Mouse (Mus musculus) hindbrain, embryonic 11.5 days (tissue): ENCODE measurements around the gene Arg1. TPM values are rescaled to one million over a fixed set of nuclear protein-coding genes. Genes with fewer than 3 reads are reported as not detected.

ENCODE experiments used
- ATAC-seq: fragments of 200-750 bp; cut with Nextera tagmentation; 2 replicates; pipeline ENCODE4 v1.8.0; 2017; ENCODE audit warnings: mild to moderate bottlenecking, moderate TSS enrichment, moderate library complexity; ENCODE audit not compliant: low FRiP score
- DNase-seq: peaks from one replicate; pipeline ENCODE4 v3.0.0-alpha.2; 2015; ENCODE audit warnings: low spot score
- H3K27ac ChIP-seq: fragments of 300-500 bp; sonication (generic); 2 replicates; pipeline ENCODE4 v1.5.1; 2014; ENCODE audit warnings: mild to moderate bottlenecking, low read depth, low read length
- H3K27me3 ChIP-seq: fragments of 300-500 bp; sonication (generic); 2 replicates; pipeline ENCODE4 v1.6.1; 2014; ENCODE audit warnings: mild to moderate bottlenecking, low read length, moderate library complexity, mixed read lengths; ENCODE audit not compliant: control insufficient read depth, insufficient read depth
- H3K36me3 ChIP-seq: fragments of 300-500 bp; sonication (generic); 2 replicates; pipeline ENCODE4 v1.6.1; 2014; ENCODE audit warnings: mild to moderate bottlenecking, low read length, moderate library complexity, mixed read lengths; ENCODE audit not compliant: control insufficient read depth, insufficient read depth
- H3K4me1 ChIP-seq: fragments of 300-500 bp; sonication (generic); replicated peaks from 2 replicates; pipeline ENCODE4 v1.6.1; 2014; ENCODE audit warnings: low read length, mixed read lengths; ENCODE audit not compliant: control insufficient read depth, insufficient read depth
- H3K4me2 ChIP-seq: fragments of 300-500 bp; sonication (generic); replicated peaks from 2 replicates; pipeline ENCODE4 v1.6.1; 2014; ENCODE audit warnings: mild to moderate bottlenecking, low read depth, low read length
- H3K4me3 ChIP-seq: fragments of 300-500 bp; sonication (generic); 2 replicates; pipeline ENCODE4 v1.5.1; 2014; ENCODE audit warnings: low read depth, low read length
- H3K9ac ChIP-seq: fragments of 300-500 bp; sonication (generic); 2 replicates; pipeline ENCODE4 v1.6.1; 2014; ENCODE audit warnings: low read depth, low read length
- H3K9me3 ChIP-seq: fragments of 300-500 bp; sonication (generic); 2 replicates; pipeline ENCODE4 v1.6.1; 2016; ENCODE audit warnings: low read length; ENCODE audit not compliant: control insufficient read depth
- WGBS: fragments of 180-500 bp; shearing (Covaris S2); extraction: QIAGEN DNeasy Blood & Tissue Kit; methylation state at CpG from one replicate; pipeline ENCODE4 v1.1.7; 2014; 5-methylcytosine and 5-hydroxymethylcytosine counted together
- polyA plus RNA-seq: library from polyadenylated mRNA; unstranded; fragments of >200 nt; fragmentation: Nextera tagmentation; extraction: Ambion mirVana; gene quantifications from 2 replicates; pipeline ENCODE4 v1.2.1, GENCODE M21; 2014

The Arg1 gene
- polyA plus RNA-seq, 1 experiment from 2014 or later, result 8.9 TPM

GRCm38 (mm10) chr10:24886008-24886407 is 41.3 kb downstream of the Arg1 start:
- DNase-seq, result peak; percentile 56
- no peak overlapping the region for H3K9ac ChIP-seq
- H3K4me1 ChIP-seq, result no peaks in the 10 kb centered on the region
- no peak overlapping the region for H3K4me2 ChIP-seq
- no peak overlapping the region for H3K27ac ChIP-seq
- H3K27me3 ChIP-seq, result no peaks in the 10 kb centered on the region
- 79% methylated on average over 9 of the region's 9 CpGs for WGBS
- H3K36me3 ChIP-seq, result peaks cover 3% of the 10 kb centered on the region; the same call in 1 of the 2 replicates
- no peak for ATAC-seq
- H3K9me3 ChIP-seq, result no peaks in the 10 kb centered on the region
- no peak overlapping the region for H3K4me3 ChIP-seq

GRCm38 (mm10) chr10:24873624-24874023 is 53.7 kb downstream of the Arg1 start:
- no peaks in the 10 kb centered on the region for H3K4me1 ChIP-seq
- DNase-seq, result no peak
- no peak overlapping the region for H3K9ac ChIP-seq

GRCm38 (mm10) chr10:24869760-24870290 is 57.5 kb downstream of the Arg1 start, which contains the start of gene Med23:
Med23 (plus strand) TSS chr10:24869986.
- peak within 1 kb of the TSS; percentile 87 for H3K9ac ChIP-seq
- H3K9me3 ChIP-seq, result no peaks in the 10 kb centered on the region
- peak within 1 kb of the TSS; percentile 36 for H3K4me2 ChIP-seq
- ATAC-seq, result peak; percentile 100
- peak within 1 kb of the TSS; percentile 95 for H3K4me3 ChIP-seq
- WGBS, result under 1% methylated on average over 36 of the region's 36 CpGs
- peaks cover 3% of the 10 kb centered on the region; the same call in 1 of the 2 replicates for H3K36me3 ChIP-seq
- 0 out of 2 replicates have a peak within 1 kb of the TSS, but pooled peaks have one; percentile 13 for H3K27ac ChIP-seq
- DNase-seq, result peak; percentile 97
- H3K27me3 ChIP-seq, result no peaks in the 10 kb centered on the region
- H3K4me1 ChIP-seq, result no peaks in the 10 kb centered on the region

More at GRCm38 (mm10) chr10:24873624-24874023, 53.7 kb downstream of the Arg1 start:
- H3K4me2 ChIP-seq, result no peak overlapping the region
- WGBS, result 81% methylated on average over 4 of the region's 4 CpGs
- peaks cover 4% of the 10 kb centered on the region; the same call in 1 of the 2 replicates for H3K36me3 ChIP-seq
- no peaks in the 10 kb centered on the region for H3K27me3 ChIP-seq
- ATAC-seq, result no peak
- H3K27ac ChIP-seq, result no peak overlapping the region
- H3K4me3 ChIP-seq, result no peak overlapping the region
- no peaks in the 10 kb centered on the region for H3K9me3 ChIP-seq

Other genes starting within 250 kb of the Arg1 start
- gene Enpp1, start 215.3 kb downstream of the Arg1 start, polyA plus RNA-seq, result 0.66 and 1.2 TPM in 2 replicates
- gene Enpp3, start 84.7 kb downstream of the Arg1 start, polyA plus RNA-seq, result 4.9 and 5.7 TPM in 2 replicates
- gene Med23, start 57.5 kb downstream of the Arg1 start, polyA plus RNA-seq, result 29.1 and 32.2 TPM in 2 replicates